Mouse (Mus musculus) adrenal gland, adult 10 weeks (tissue): ENCODE data around the gene Fut2. TPM values are rescaled to one million over a fixed set of nuclear protein-coding genes. Genes with fewer than 3 reads are reported as not detected.

Source experiments
- polyA plus RNA-seq: library from polyadenylated mRNA; stranded (reverse); fragments of 350-450 nt; fragmentation: Illumina TruSeq; extraction: RNeasy Lipid Tissue Mini Kit (QIAGEN cat#74804); gene quantifications from one replicate; pipeline ENCODE4 v1.2.3, GENCODE M21; 2014; ENCODE audit warnings: low read depth, low replicate concordance

Gene Fut2
- not detected for polyA plus RNA-seq

GRCm38 (mm10) chr7:45666161-45666560 is at the start of gene Fut2:
Gene Fut2, minus strand, starts transcription at chr7:45666394.

DNA sequence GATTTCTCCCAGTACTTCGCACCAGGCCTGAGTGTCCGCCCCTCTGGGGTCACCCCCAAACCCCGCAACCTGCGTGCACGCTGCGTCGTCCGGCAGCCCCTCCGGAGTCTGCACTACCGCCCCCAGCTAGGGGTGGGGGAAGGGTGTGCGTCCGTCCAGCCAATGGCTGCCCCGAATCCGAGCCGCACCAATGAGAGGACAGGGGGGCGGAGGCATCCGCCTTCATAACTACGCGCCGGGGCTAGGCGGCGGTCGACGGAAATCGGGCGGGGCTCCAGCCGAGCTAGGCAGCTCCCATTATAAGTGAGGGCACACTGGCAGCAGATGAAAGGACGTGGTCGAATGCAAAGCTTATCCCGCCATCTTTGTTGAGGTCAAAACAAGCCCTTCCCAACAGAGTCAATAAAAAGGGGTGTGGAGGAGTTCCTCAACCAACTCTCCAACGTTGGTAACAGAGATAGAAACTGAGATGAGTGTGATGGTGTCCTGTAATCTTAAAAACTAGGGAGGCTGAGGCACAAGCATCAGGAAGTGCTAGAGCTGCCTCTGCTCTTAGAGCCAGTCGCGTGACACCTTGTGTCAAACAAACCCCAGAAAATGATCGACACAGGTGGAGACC is 49.0 kb upstream of the Fut2 start, which contains the start of gene Rpl18:
Gene Rpl18, plus strand, starts transcription at position 368 of the 619 bp plus-strand sequence.

DNA sequence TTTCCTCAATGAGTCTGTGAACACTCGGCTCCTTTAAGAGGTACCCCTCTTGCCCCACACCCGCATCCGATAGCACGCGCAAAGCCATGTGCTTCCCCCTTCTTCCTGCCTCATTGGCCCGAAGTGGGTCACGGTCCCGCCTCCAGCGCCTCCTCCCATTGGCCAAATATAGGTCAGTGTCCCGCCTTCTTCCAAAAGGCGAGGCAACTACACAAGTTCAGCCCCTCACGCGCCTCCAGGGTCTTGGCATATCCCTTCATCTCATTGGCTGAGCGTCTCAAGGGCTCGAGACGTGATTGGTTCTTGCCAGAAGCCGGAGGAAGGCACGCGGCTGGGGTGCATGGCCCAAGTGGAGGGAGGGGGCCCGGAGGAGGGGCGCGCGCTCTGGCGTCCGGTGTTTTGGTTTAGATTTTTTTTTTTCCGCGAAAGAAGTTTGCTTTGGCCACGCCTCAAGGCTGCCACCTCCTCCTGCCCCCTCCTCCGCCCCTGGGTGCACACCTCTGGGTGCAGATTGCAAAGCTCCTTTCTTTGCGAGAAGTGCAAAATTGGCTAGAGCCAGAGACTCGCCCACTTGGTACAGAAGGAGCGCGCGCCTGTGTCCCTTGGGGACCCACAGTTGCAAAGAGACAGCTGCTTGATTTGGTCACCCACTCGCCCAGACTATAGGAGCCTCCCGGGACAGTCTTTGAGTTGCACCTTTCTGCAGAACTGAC is 38.7 kb upstream of the Fut2 start, which contains the start of gene Dbp:
Gene Dbp, plus strand, starts transcription at position 359 of the 713 bp plus-strand sequence.

DNA sequence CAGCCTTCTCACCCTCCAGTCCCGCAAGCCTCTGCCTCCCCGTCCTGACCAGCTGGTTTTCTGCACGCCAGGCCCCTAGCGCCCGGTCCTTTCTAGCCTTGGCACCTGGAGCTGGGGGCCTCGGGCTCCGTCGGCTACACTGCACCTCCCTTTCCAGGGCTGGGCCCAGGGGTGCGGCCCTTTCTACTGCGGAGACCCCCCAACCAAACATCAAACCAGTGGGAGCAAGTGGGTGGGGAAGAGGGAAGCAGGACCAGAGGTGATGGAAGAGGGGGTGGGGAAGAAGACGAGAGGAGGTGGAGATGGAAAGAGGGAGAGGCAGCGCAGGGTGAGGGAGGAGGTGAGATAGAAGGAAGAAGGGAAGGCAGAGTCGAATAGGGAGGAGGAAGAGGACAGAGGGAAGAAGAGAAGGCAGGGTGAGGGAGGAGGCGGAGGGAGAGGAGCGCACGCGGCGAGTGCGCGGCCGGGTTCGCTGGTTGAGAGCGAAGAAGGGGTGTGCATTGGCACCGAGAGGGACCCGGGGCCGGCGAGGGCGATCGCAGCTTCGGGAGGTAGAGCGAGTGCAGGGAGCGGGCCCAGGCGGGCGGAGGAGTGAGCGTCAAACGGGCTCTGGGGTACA is 33.4 kb upstream of the Fut2 start, which contains the start of gene Car11:
Gene Car11, plus strand, starts transcription at position 321 of the 619 bp plus-strand sequence.

GRCm38 (mm10) chr7:45693921-45694591 is 27.9 kb upstream of the Fut2 start, which contains the start of gene Sec1:
Gene Sec1, minus strand, starts transcription at chr7:45694402.

GRCm38 (mm10) chr7:45683396-45684050 is 17.3 kb upstream of the Fut2 start, which contains the start of gene Ntn5:
Gene Ntn5, plus strand, starts transcription at chr7:45684022.

DNA sequence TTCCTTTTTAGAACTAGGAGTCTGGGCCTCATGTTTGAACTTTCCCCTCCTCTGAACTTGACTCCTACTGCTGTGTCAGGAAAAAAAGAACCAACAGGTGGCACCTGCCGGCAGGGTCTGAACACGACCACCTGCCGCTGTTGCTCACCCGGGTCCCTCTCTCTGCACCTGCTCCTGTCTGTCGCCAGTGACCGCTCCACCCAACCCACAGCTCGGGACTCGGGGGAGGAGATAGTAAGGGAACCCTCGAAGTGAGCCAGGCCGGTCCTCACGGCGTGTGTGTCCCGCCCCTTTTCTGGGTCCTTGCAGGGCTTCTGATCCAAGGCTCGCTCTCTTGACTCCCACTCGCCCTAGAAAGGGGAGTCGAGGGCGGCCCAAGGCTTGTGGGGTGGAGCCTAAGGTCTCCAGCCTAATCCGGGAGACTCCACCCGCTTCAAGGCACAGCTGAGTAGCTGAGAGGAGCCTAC is 26.6 kb downstream of the Fut2 start, which contains the start of gene Mamstr:
Gene Mamstr, plus strand, starts transcription at position 417 of the 467 bp plus-strand sequence.

DNA sequence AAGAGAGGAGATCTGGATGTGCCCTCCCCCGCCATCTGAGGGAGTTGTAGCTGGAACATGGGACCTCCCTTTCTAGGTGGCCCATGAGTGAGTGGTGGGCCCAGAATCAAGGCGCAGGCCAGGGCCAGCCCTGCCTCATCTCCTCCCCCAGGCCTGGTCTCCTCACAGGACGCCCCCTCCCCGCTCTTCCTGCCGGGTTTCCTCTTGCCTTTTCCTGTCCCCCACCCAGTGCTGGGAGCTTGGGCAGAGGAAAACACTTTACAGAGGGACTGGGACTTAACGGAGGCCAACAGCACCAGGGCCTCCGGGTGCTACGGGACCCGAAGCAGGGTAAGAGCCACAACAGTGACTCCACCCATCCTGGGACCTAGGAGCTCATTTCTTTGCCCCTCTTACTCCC is 38.9 kb downstream of the Fut2 start, which contains the start of gene Rasip1:
Gene Rasip1, plus strand, starts transcription at position 228 of the 400 bp plus-strand sequence.

GRCm38 (mm10) chr7:45621443-45621842 is 44.8 kb downstream of the Fut2 start, which contains the start of gene Izumo1:
Gene Izumo1, plus strand, starts transcription at chr7:45621811.

DNA sequence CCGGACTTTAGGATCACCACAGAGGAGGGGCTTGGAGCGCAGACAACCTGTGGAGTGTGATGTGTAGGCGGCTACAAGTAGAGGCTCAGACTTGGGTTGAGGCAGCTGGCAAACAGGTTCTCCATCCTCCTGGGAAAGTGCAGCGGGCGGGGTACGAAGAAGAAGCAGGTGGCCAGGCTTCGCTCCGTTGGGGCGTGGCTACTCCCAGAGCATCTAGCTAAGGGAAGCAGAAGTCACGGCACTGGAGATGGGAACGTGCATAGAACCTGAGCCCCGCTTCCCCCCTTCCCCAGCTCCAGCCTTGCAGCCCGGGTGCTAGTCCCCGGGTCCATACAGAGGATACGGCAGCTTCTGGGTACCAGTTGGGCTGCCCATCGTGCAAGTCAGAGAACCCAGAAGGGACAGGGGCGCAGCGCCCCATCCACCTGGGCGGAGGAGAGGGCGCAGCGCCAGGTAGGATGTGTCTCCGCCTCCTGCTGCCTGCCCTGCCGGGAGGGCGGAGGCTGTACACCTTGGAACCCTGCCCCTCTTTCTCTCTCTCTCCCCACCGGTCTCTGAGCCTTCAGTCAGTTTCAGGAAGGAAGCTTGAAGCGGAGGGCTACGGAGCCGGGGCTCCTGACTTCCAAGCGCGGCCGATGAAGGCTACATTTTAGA is 49.0 kb downstream of the Fut2 start, which contains the start of gene Fut1:
Gene Fut1, plus strand, starts transcription at position 248 of the 654 bp plus-strand sequence.

Other genes starting within 250 kb of the Fut2 start
- gene Lhb, start 245.6 kb downstream of the Fut2 start, polyA plus RNA-seq: not detected
- 5.4 TPM for gene Gys1, start 231.6 kb downstream of the Fut2 start, polyA plus RNA-seq
- gene Ruvbl2, start 228.3 kb downstream of the Fut2 start, polyA plus RNA-seq: 0.76 TPM
- 6.7 TPM for gene Ftl1, start 206.5 kb downstream of the Fut2 start, polyA plus RNA-seq
- gene Bax, start 199.5 kb downstream of the Fut2 start, polyA plus RNA-seq: 1.1 TPM
- gene Tulp2, start 184.5 kb downstream of the Fut2 start, polyA plus RNA-seq: not detected
- not detected for gene Gm45808, start 179.6 kb downstream of the Fut2 start, polyA plus RNA-seq
- 122 TPM for gene Dhdh, start 177.6 kb downstream of the Fut2 start, polyA plus RNA-seq
- 68.5 TPM for gene Nucb1, start 156.0 kb downstream of the Fut2 start, polyA plus RNA-seq
- 3.1 TPM for gene Ppp1r15a, start 140.1 kb downstream of the Fut2 start, polyA plus RNA-seq
- 1.2 TPM for gene Plekha4, start 140.1 kb downstream of the Fut2 start, polyA plus RNA-seq
- gene Hsd17b14, start 111.5 kb downstream of the Fut2 start, polyA plus RNA-seq: not detected
- gene Bcat2, start 96.2 kb downstream of the Fut2 start, polyA plus RNA-seq: 8.7 TPM
- not detected for gene Fgf21, start 50.9 kb downstream of the Fut2 start, polyA plus RNA-seq
- not detected for gene Fut1, start 49.1 kb downstream of the Fut2 start, polyA plus RNA-seq
- not detected for gene Izumo1, start 44.6 kb downstream of the Fut2 start, polyA plus RNA-seq
- gene Rasip1, start 38.9 kb downstream of the Fut2 start, polyA plus RNA-seq: 0.23 TPM
- gene Mamstr, start 26.4 kb downstream of the Fut2 start, polyA plus RNA-seq: 0.17 TPM
- not detected for gene Ntn5, start 17.6 kb upstream of the Fut2 start, polyA plus RNA-seq
- not detected for gene Sec1, start 28.0 kb upstream of the Fut2 start, polyA plus RNA-seq
- gene Car11, start 33.4 kb upstream of the Fut2 start, polyA plus RNA-seq: 0.93 TPM
- gene Dbp, start 38.7 kb upstream of the Fut2 start, polyA plus RNA-seq: 9.2 TPM
- gene Rpl18, start 49.1 kb upstream of the Fut2 start, polyA plus RNA-seq: not detected
- 0.82 TPM for gene Sphk2, start 51.6 kb upstream of the Fut2 start, polyA plus RNA-seq
- gene Fam83e, start 54.8 kb upstream of the Fut2 start, polyA plus RNA-seq: not detected
- not detected for gene Spaca4, start 59.4 kb upstream of the Fut2 start, polyA plus RNA-seq
- not detected for gene Lmtk3, start 117.3 kb upstream of the Fut2 start, polyA plus RNA-seq
- not detected for gene Sult2b1, start 118.3 kb upstream of the Fut2 start, polyA plus RNA-seq
- 25.3 TPM for gene Cyth2, start 148.2 kb upstream of the Fut2 start, polyA plus RNA-seq
- gene Kcnj14, start 158.4 kb upstream of the Fut2 start, polyA plus RNA-seq: not detected
- gene Grwd1, start 164.6 kb upstream of the Fut2 start, polyA plus RNA-seq: 1.9 TPM
- 84.8 TPM for gene Kdelr1, start 206.4 kb upstream of the Fut2 start, polyA plus RNA-seq
- gene Grin2d, start 212.0 kb upstream of the Fut2 start, polyA plus RNA-seq: not detected
- not detected for gene Syngr4, start 230.3 kb upstream of the Fut2 start, polyA plus RNA-seq
- 4.7 TPM for gene Tmem143, start 230.5 kb upstream of the Fut2 start, polyA plus RNA-seq